Mouse (Mus musculus): Measurements from ENCODE around the gene Tmem217. TPM values are rescaled to one million over a fixed set of nuclear protein-coding genes. Genes with fewer than 3 reads are reported as not detected.

Tmem217 gene
- polyA plus RNA-seq, 1 experiment: not detected

DNA sequence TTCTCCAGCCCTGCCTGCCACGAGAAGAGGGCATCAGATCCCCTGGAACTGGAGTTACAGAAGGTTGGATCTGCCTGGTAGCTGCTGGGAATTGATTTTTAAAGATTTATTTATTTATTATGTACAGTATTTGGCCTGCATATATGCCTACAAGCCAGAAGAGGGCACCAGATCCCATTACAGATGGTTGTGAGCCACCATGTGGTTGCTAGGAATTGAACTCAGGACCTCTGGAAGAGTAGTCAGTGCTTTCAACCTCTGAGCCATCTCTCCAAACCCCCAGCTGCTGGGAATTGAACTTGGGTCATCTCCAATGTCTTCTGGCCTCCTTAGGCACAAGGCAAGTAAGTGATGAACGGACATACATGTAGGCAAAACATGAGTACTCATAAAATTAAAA, 8.1 kb downstream of the Tmem217 start:
- no peaks in the 10 kb centered on the region for H3K4me1 ChIP-seq (ENCODE audit: control insufficient read depth, insufficient read depth, low read length)
- TF ChIP-seq CTCF (IDR thresholded peaks at IDR 0.05; ENCODE audit: control insufficient read depth, insufficient read depth, low read length) (no peak), POLR2A (IDR thresholded peaks at IDR 0.05; ENCODE audit: borderline replicate concordance, control insufficient read depth, low read depth, low read length) (no peak)

DNA sequence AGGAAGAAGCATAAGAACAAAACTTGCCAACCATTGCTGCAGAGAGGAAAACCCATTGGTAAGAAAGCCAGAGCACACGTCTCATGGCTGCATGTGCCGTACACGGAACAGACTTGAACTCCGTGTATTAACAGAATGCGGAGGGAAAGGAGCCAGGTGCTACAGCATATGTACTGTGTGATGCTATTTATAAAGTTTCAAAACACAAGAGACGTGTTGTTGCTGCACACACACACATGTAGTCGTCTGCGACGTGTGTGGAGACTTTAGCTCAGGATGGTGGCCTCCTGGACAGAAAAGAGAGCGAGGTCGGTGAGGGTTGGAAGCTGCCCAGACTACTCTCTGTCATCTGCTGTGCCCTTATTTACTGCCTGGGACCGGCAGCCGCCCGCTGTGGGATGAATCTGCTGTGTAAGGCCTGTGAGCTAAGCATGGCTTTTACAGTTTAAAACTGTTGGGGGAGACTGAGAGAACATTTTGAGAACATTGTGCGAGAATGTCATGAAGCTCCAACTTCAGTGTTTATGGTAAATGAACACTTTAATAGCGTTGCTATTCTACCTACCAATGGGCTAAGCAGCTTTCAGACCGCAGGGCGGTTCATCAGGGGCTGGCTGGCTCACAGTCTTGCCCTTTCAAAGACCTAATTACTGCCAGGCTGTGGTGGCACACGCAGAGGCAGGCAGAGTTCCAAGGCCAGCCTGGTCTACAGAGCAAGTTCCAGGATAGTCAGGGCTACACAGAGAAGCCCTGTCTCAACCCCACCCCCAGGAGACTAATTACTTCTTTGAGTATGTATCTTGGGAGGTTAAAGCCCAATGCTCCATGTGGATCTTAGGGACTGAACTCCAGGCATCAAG, 9.1 kb downstream of the Tmem217 start:
- 89% methylated on average over 19 of the region's 19 CpGs for WGBS
- TF ChIP-seq CTCF (IDR thresholded peaks at IDR 0.05; ENCODE audit: control insufficient read depth, insufficient read depth, low read length) (no peak), POLR2A (IDR thresholded peaks at IDR 0.05; ENCODE audit: borderline replicate concordance, control insufficient read depth, low read depth, low read length) (no peak)
- H3K27ac ChIP-seq (ENCODE audit: control insufficient read depth, insufficient read depth, low read depth, low read length, poor library complexity): no peak overlapping the region
- no peaks in the 10 kb centered on the region for H3K4me1 ChIP-seq (ENCODE audit: control insufficient read depth, insufficient read depth, low read length)
- H3K4me3 ChIP-seq (replicated peaks; ENCODE audit: control insufficient read depth, low read depth, low read length): no peak overlapping the region

More for the DNA sequence above, 8.1 kb downstream of the Tmem217 start:
- H3K27ac ChIP-seq (ENCODE audit: control insufficient read depth, insufficient read depth, low read depth, low read length, poor library complexity): no peak overlapping the region
- H3K4me3 ChIP-seq (replicated peaks; ENCODE audit: control insufficient read depth, low read depth, low read length): no peak overlapping the region
- WGBS: 83% methylated on average over 2 of the region's 2 CpGs

DNA sequence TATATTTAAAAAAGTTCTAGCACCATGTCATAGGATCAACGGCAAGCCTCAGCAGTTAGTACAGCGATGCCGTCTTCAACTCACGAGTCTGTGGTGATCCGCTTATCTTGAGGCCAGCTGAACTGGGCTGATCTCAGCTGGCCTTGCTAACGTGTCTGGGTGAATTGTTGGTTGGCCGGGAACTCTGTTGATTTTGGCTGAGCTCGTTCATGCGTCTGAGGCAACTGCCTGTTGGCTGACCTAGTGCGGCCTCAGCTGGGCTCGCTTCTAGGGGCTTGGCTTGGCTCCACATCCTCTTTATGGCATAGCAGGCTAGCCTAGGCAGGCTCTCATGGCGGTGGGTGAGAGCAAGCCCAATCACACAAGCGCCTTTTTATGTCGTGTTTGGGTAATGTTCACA, 10.8 kb downstream of the Tmem217 start:
- WGBS: 79% methylated on average over 14 of the region's 14 CpGs
- no peak for TF ChIP-seq POLR2A (IDR thresholded peaks at IDR 0.05; ENCODE audit: borderline replicate concordance, control insufficient read depth, low read depth, low read length)
- no peak for TF ChIP-seq CTCF (IDR thresholded peaks at IDR 0.05; ENCODE audit: control insufficient read depth, insufficient read depth, low read length)
- Histone ChIP-seq H3K27ac (ENCODE audit: control insufficient read depth, insufficient read depth, low read depth, low read length, poor library complexity) (no peak overlapping the region), H3K4me3 (replicated peaks; ENCODE audit: control insufficient read depth, low read depth, low read length) (no peak overlapping the region), H3K4me1 (ENCODE audit: control insufficient read depth, insufficient read depth, low read length) (no peaks in the 10 kb centered on the region)

DNA sequence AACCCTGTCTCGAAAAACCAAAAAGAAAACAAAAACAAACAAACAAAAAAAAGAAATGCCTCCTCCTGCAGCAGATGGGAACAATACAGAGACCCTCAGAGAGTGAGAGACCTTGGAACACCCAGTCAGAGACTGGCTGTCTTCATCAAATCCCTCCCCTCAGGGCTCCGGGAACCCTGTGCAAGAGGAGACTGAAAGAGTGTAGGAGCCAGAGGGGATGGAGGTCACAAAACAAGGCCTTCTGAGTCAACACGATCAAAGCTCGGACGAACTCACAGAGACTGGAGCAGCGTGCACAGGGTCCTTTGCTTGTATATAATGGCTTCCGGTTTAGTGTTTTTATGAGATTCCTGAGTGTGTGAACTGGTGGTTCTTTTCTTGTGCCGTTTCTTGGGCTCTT, 11.8 kb downstream of the Tmem217 start:
- 85% methylated on average over 8 of the region's 8 CpGs for WGBS
- Histone ChIP-seq H3K4me1 (ENCODE audit: control insufficient read depth, insufficient read depth, low read length) (no peaks in the 10 kb centered on the region), H3K27ac (ENCODE audit: control insufficient read depth, insufficient read depth, low read depth, low read length, poor library complexity) (no peak overlapping the region), H3K4me3 (replicated peaks; ENCODE audit: control insufficient read depth, low read depth, low read length) (no peak overlapping the region)
- TF ChIP-seq POLR2A (IDR thresholded peaks at IDR 0.05; ENCODE audit: borderline replicate concordance, control insufficient read depth, low read depth, low read length) (no peak), CTCF (IDR thresholded peaks at IDR 0.05; ENCODE audit: control insufficient read depth, insufficient read depth, low read length) (no peak)

DNA sequence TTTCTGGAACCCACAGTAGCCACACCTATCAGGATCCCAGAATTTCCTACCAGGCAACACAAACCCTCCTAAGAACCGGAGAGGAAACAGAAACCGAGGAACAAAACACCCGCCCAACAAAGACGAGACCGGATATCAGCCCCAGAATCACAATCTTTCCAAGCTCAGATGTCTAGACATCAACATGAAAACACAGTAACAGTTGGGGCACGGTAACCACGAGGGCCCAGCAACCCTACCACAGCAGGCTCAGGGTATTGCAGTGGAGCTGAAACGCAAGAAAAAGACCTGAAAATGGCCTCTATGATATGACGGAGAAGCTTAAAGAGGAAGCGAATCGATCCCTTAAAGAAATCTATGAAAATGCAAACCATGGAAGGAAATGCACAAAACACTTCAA, 18.3 kb downstream of the Tmem217 start:
- Histone ChIP-seq H3K4me3 (replicated peaks; ENCODE audit: control insufficient read depth, low read depth, low read length) (no peak overlapping the region), H3K27ac (ENCODE audit: control insufficient read depth, insufficient read depth, low read depth, low read length, poor library complexity) (no peak overlapping the region), H3K4me1 (ENCODE audit: control insufficient read depth, insufficient read depth, low read length) (no peaks in the 10 kb centered on the region)
- 67% methylated on average over 11 of the region's 11 CpGs for WGBS
- no peak for TF ChIP-seq CTCF (IDR thresholded peaks at IDR 0.05; ENCODE audit: control insufficient read depth, insufficient read depth, low read length)
- TF ChIP-seq POLR2A (IDR thresholded peaks at IDR 0.05; ENCODE audit: borderline replicate concordance, control insufficient read depth, low read depth, low read length): no peak

DNA sequence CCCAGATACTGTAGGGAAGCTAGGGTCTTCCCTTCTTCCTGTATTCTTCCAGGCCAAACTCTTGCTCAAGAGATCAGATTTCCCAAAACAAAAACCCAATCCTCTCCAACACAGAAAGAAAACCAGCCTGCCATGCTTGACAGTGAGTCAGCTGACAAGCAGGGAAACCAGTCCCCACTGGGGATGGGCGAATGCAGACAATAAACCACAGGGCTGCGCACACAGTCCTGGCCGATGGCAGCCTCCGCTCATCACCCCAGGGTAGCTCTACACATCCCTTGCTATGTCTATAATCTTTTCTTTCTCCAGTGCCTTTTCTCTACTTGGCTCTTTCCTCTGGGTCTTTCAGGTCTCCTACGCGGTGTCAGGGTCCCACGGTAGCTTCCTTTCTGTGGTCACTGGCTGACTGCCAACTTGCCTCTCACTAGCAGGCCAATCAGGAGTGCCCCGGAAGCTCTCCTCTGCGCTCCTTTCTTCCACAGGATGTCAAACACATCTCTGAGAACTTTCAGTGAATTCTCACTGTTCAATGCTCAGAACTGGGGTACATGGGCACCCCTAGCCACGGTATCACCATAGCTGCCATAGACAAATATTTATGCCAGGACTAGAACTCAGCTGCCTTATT, 20.3 kb downstream of the Tmem217 start:
- H3K4me1 ChIP-seq (ENCODE audit: control insufficient read depth, insufficient read depth, low read length): no peaks in the 10 kb centered on the region
- H3K27ac ChIP-seq (ENCODE audit: control insufficient read depth, insufficient read depth, low read depth, low read length, poor library complexity): no peak overlapping the region
- TF ChIP-seq CTCF (IDR thresholded peaks at IDR 0.05; ENCODE audit: control insufficient read depth, insufficient read depth, low read length) (no peak), POLR2A (IDR thresholded peaks at IDR 0.05; ENCODE audit: borderline replicate concordance, control insufficient read depth, low read depth, low read length) (no peak)
- 1% methylated on average over 10 of the region's 10 CpGs for WGBS
- H3K4me3 ChIP-seq (replicated peaks; ENCODE audit: control insufficient read depth, low read depth, low read length): no peak overlapping the region

DNA sequence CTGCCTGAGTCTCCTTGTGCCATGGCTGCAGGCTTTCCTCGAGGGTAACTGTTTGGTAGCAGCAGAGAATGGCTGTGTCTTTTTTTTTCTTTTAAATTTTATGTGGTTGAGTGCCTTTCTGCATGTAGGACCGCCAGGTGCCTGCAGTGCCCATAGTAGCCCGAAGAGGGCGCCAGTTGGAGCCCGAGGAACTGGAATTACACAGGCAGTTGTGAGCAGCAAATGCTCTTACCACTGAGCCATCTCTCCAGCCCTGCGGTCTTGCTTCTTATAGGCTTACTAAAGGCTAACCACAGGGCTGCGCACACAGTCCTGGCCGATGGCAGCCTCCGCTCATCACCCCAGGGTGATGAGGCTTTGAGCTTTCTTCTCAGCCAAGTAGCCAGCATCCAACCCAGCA, 20.9 kb downstream of the Tmem217 start:
- Histone ChIP-seq H3K4me1 (ENCODE audit: control insufficient read depth, insufficient read depth, low read length) (no peaks in the 10 kb centered on the region), H3K4me3 (replicated peaks; ENCODE audit: control insufficient read depth, low read depth, low read length) (no peak overlapping the region), H3K27ac (ENCODE audit: control insufficient read depth, insufficient read depth, low read depth, low read length, poor library complexity) (no peak overlapping the region)
- TF ChIP-seq CTCF (IDR thresholded peaks at IDR 0.05; ENCODE audit: control insufficient read depth, insufficient read depth, low read length) (peak; percentile 31; the same call in 1 of the 2 replicates), POLR2A (IDR thresholded peaks at IDR 0.05; ENCODE audit: borderline replicate concordance, control insufficient read depth, low read depth, low read length) (no peak)
- 72% methylated on average over 9 of the region's 9 CpGs for WGBS

DNA sequence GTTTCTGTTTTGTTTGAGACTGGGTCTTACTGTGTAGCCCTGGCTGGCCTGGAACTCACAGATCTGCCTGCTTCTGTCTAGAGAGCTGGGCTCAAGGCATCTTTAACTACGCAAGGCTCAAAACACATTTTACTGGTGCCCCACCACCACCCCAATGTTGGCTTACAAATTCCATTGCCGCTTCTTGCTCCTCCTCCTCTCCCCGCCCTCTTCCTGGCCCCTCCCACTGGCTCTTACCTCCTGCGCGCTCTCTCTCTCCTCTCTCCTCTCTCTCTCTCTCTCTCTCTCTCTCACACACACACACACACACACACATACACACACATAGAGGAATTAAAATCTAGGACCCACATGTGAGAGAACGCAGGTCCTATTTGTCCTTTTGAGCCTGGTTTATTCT, 21.7 kb downstream of the Tmem217 start:
- H3K27ac ChIP-seq (ENCODE audit: control insufficient read depth, insufficient read depth, low read depth, low read length, poor library complexity): no peak overlapping the region
- H3K4me1 ChIP-seq (ENCODE audit: control insufficient read depth, insufficient read depth, low read length): no peaks in the 10 kb centered on the region
- 75% methylated on average over 6 of the region's 6 CpGs for WGBS
- no peak overlapping the region for H3K4me3 ChIP-seq (replicated peaks; ENCODE audit: control insufficient read depth, low read depth, low read length)
- TF ChIP-seq CTCF (IDR thresholded peaks at IDR 0.05; ENCODE audit: control insufficient read depth, insufficient read depth, low read length) (no peak), POLR2A (IDR thresholded peaks at IDR 0.05; ENCODE audit: borderline replicate concordance, control insufficient read depth, low read depth, low read length) (no peak)

All from bone marrow, adult 2 months (tissue).